Mouse (Mus musculus) megakaryocyte, embryonic 14.5 days (primary cell): ENCODE data around the gene Ldhb.

Source experiments
- FLI1 ChIP-seq: IDR thresholded peaks from 2 replicates; pipeline ENCODE4 v1.6.1; 2012; ENCODE audit warnings: low read length, inconsistent platforms, mixed read lengths
- GATA1 ChIP-seq: IDR thresholded peaks from 3 replicates; pipeline ENCODE4 v1.6.1; 2012; ENCODE audit warnings: mixed read lengths, low read length, inconsistent platforms, borderline replicate concordance

DNA sequence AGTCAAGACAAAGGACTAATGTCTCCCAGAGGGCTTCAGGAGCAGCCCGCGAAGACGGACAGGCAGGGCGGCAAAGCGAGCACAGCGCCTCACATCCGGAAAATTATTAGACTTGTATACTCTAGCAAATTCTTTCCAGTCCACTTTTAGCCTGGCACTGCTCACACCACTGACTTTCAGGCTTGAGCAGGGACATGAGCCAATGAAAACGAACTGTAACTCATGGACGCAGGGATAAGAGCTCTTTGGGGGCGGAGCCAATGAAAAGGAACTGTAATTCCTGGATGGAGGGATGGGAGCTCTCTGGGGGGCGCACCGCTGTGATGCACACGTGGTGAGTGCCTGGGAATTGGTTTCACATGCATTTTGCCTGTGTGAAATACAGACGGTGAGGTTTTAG is 37.4 kb upstream of the Ldhb start:
- TF ChIP-seq GATA1, result no peak
- TF ChIP-seq FLI1, result no peak
